18 mouse cellular contexts compared by ENCODE assay signal in the genomic region with DNA sequence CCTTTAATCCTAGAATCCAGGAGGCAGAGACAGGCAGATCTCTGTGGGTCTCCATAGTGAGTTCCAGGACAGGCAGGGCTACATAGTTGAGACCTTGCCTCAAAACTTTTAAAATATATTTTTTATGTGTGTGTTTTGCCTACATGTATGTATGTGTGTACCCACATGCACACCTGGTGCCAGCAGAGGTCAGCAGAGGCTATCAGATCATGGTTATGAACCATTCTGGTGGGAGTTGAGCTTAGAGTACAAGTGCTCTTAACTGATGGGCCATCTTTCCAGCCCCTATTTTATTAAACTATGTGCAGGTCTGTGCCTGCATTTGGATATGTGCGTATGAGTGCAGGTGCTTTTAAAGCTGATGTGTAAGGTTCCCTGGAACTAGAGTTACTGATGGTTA. TPM values are rescaled to one million over a fixed set of nuclear protein-coding genes. Genes with fewer than 3 reads are reported as not detected.
DNase-seq lines count a peak whose midpoint lies in the region; ATAC-seq and TF ChIP-seq lines count a peak whose summit lies in the region.
"Had no signal": no experiment of that assay in that cellular context is flagged by ENCODE, and none has a peak within 500 bp of the region (broad histone marks: within the 10 kb centered on the region; RNA-seq: fewer than 3 reads in every experiment).

No protein-coding gene starts in this region.

- 0 out of 2 replicates have a peak, but pooled peaks have one; percentile 21 for TF ChIP-seq CTCF in forebrain, postnatal 0 days (IDR thresholded peaks at IDR 0.05; ENCODE audit: low read depth)
- TF ChIP-seq CTCF in lung, embryonic 14.5 days (IDR thresholded peaks at IDR 0.05; ENCODE audit: low read depth), result no peak
- peak; percentile 42 for TF ChIP-seq CTCF in bone marrow, adult 2 months (IDR thresholded peaks at IDR 0.05; ENCODE audit: control insufficient read depth, insufficient read depth, low read length)

- H3K27ac ChIP-seq in forebrain, postnatal 0 days (ENCODE audit: low read depth, low read length), result no peak overlapping the region
- no peak overlapping the region for H3K27ac ChIP-seq in forebrain, embryonic 12.5 days
- H3K27ac ChIP-seq in lung, embryonic 14.5 days (ENCODE audit: low read depth), result no peak overlapping the region
- no peak overlapping the region for H3K27ac ChIP-seq in bone marrow, adult 2 months (ENCODE audit: control insufficient read depth, insufficient read depth, low read depth, low read length, poor library complexity)
- H3K27ac ChIP-seq: liver, embryonic 15.5 days had no signal

- H3K9ac ChIP-seq in forebrain, postnatal 0 days, result no peak overlapping the region
- H3K9ac ChIP-seq in forebrain, embryonic 12.5 days, result no peak overlapping the region
- H3K9ac ChIP-seq in lung, embryonic 14.5 days, result no peak overlapping the region
- H3K9ac ChIP-seq: liver, embryonic 15.5 days had no signal

- no peak overlapping the region for H3K4me3 ChIP-seq in forebrain, postnatal 0 days (ENCODE audit: low read depth, low read length)
- H3K4me3 ChIP-seq in forebrain, embryonic 12.5 days (replicated peaks), result no peak overlapping the region
- H3K4me3 ChIP-seq in lung, embryonic 14.5 days (ENCODE audit: low read depth, low read length), result no peak overlapping the region
- no peak overlapping the region for H3K4me3 ChIP-seq in bone marrow, adult 2 months (replicated peaks; ENCODE audit: control insufficient read depth, low read depth, low read length)
- H3K4me3 ChIP-seq: erythroblast, embryonic 14.5 days; liver, embryonic 15.5 days had no signal

- ATAC-seq in forebrain, postnatal 0 days, result no peak
- ATAC-seq in forebrain, embryonic 12.5 days (ENCODE audit: low FRiP score), result no peak
- no peak for ATAC-seq in lung, embryonic 14.5 days (ENCODE audit: insufficient read depth)
- ATAC-seq: inflammation-experienced regulatory T-cells, adult 6 months had no signal

- H3K4me1 ChIP-seq in forebrain, postnatal 0 days (ENCODE audit: insufficient read depth), result no peaks in the 10 kb centered on the region
- H3K4me1 ChIP-seq in forebrain, embryonic 12.5 days, result no peaks in the 10 kb centered on the region
- no peaks in the 10 kb centered on the region for H3K4me1 ChIP-seq in lung, embryonic 14.5 days (ENCODE audit: insufficient read depth)
- H3K4me1 ChIP-seq in bone marrow, adult 2 months (ENCODE audit: control insufficient read depth, insufficient read depth, low read length), result no peaks in the 10 kb centered on the region
- H3K4me1 ChIP-seq: liver, embryonic 15.5 days had no signal

- no peak for TF ChIP-seq POLR2A in bone marrow, adult 2 months (IDR thresholded peaks at IDR 0.05; ENCODE audit: borderline replicate concordance, control insufficient read depth, low read depth, low read length)

- intact Hi-C loops in gastrocnemius, postnatal 36 days (cut with DNase I), result no loop called here

- 95% methylated on average over 1 of the region's 1 CpGs for WGBS in forebrain, postnatal 0 days
- 91% methylated on average over 1 of the region's 1 CpGs for WGBS in forebrain, embryonic 12.5 days
- 91% methylated on average over 1 of the region's 1 CpGs for WGBS in lung, embryonic 14.5 days
- WGBS in bone marrow, adult 2 months, result 90% methylated on average over 1 of the region's 1 CpGs

- no peak overlapping the region for H3K4me2 ChIP-seq in forebrain, postnatal 0 days (ENCODE audit: low read depth)
- H3K4me2 ChIP-seq in forebrain, embryonic 12.5 days, result no peak overlapping the region
- H3K4me2 ChIP-seq in lung, embryonic 14.5 days, result no peak overlapping the region
- H3K4me2 ChIP-seq: liver, embryonic 15.5 days had no signal

- no peaks in the 10 kb centered on the region for H3K27me3 ChIP-seq in forebrain, postnatal 0 days (ENCODE audit: insufficient read depth, low read length)
- H3K27me3 ChIP-seq in forebrain, embryonic 12.5 days, result no peaks in the 10 kb centered on the region
- H3K27me3 ChIP-seq in lung, embryonic 14.5 days (ENCODE audit: insufficient read depth, low read length), result no peaks in the 10 kb centered on the region
- H3K27me3 ChIP-seq: liver, embryonic 15.5 days had no signal

- H3K36me3 ChIP-seq in forebrain, postnatal 0 days (ENCODE audit: insufficient read depth), result peaks cover 90% of the 10 kb centered on the region
- H3K36me3 ChIP-seq in forebrain, embryonic 12.5 days (replicated peaks), result peaks cover 97% of the 10 kb centered on the region
- H3K36me3 ChIP-seq in lung, embryonic 14.5 days (ENCODE audit: insufficient read depth), result peaks cover 97% of the 10 kb centered on the region

- no peak for DNase-seq in forebrain, postnatal 0 days
- DNase-seq in lung, embryonic 14.5 days, result peak; percentile 19
- DNase-seq in lung, postnatal 10 days, result no peak
- peak; percentile 47 for DNase-seq in thymus, postnatal 14 days
- DNase-seq in gastrocnemius, postnatal 36 days, result no peak
- DNase-seq in spleen, postnatal 4 days (ENCODE audit: low spot score in 2 of 2), result no peak
- DNase-seq: left cerebral cortex, postnatal 4 days; right cerebral cortex, postnatal 14 days had no signal

- H3K9me3 ChIP-seq in forebrain, postnatal 0 days (ENCODE audit: low read length), result no peaks in the 10 kb centered on the region
- no peaks in the 10 kb centered on the region for H3K9me3 ChIP-seq in forebrain, embryonic 12.5 days
- no peaks in the 10 kb centered on the region for H3K9me3 ChIP-seq in lung, embryonic 14.5 days (ENCODE audit: low read depth, low read length)
- H3K9me3 ChIP-seq: liver, embryonic 15.5 days had no signal

RNA-seq across cellular contexts. Expression of gene Eif3c, which starts 11.4 kb away (rescaled TPM):
- 113 and 137 TPM in 2 replicates for total RNA-seq in forebrain, postnatal 0 days (2014; rRNA removed)
- polyA plus RNA-seq in forebrain, postnatal 0 days (2015; fragmentation: Nextera tagmentation; extraction: Ambion mirVana), result 200 and 205 TPM in 2 replicates
- polyA plus RNA-seq in forebrain, embryonic 12.5 days (2016; fragmentation: Nextera tagmentation; extraction: Ambion mirVana), result 213 and 225 TPM in 2 replicates
- 169 and 183 TPM in 2 replicates for polyA plus RNA-seq in lung, embryonic 14.5 days (2014; fragmentation: Nextera tagmentation; extraction: Ambion mirVana)
- polyA plus RNA-seq in bone marrow, adult 2 months (2011; ENCODE audit: insufficient read depth, insufficient read length, low replicate concordance, missing spikeins), result 52.3 and 90.2 TPM in 2 replicates
- total RNA-seq in gastrocnemius, postnatal 36 days (2021), result 100 to 1,000 TPM; 129 to 154 TPM

RNA-seq across cellular contexts. Expression of gene Apobr, which starts 29.9 kb away (rescaled TPM):
- 0.08 and 0.33 TPM in 2 replicates for total RNA-seq in forebrain, postnatal 0 days (2014; rRNA removed)
- 0.16 and 0.39 TPM in 2 replicates for polyA plus RNA-seq in forebrain, postnatal 0 days (2015; fragmentation: Nextera tagmentation; extraction: Ambion mirVana)
- 0.31 and 0.52 TPM in 2 replicates for polyA plus RNA-seq in forebrain, embryonic 12.5 days (2016; fragmentation: Nextera tagmentation; extraction: Ambion mirVana)
- polyA plus RNA-seq in lung, embryonic 14.5 days (2014; fragmentation: Nextera tagmentation; extraction: Ambion mirVana), result 0.32 and 0.54 TPM in 2 replicates
- 21.2 and 45.7 TPM in 2 replicates for polyA plus RNA-seq in bone marrow, adult 2 months (2011; ENCODE audit: insufficient read depth, insufficient read length, low replicate concordance, missing spikeins)
- under 1 TPM; 0.44 to 0.46 TPM for total RNA-seq in gastrocnemius, postnatal 36 days (2021)

RNA-seq across cellular contexts. Expression of gene Cln3, which starts 30.8 kb away (rescaled TPM):
- 26.9 and 29.0 TPM in 2 replicates for total RNA-seq in forebrain, postnatal 0 days (2014; rRNA removed)
- polyA plus RNA-seq in forebrain, postnatal 0 days (2015; fragmentation: Nextera tagmentation; extraction: Ambion mirVana), result 22.1 and 23.8 TPM in 2 replicates
- polyA plus RNA-seq in forebrain, embryonic 12.5 days (2016; fragmentation: Nextera tagmentation; extraction: Ambion mirVana), result 27.5 and 32.7 TPM in 2 replicates
- 24.1 and 27.3 TPM in 2 replicates for polyA plus RNA-seq in lung, embryonic 14.5 days (2014; fragmentation: Nextera tagmentation; extraction: Ambion mirVana)
- 98.2 and 269 TPM in 2 replicates for polyA plus RNA-seq in bone marrow, adult 2 months (2011; ENCODE audit: insufficient read depth, insufficient read length, low replicate concordance, missing spikeins)
- total RNA-seq in gastrocnemius, postnatal 36 days (2021), result 10 to 100 TPM; 10.7 to 11.0 TPM

RNA-seq across cellular contexts. Expression of gene Il27, which starts 39.9 kb away (rescaled TPM):
- not detected in 2 replicates for total RNA-seq in forebrain, postnatal 0 days (2014; rRNA removed)
- polyA plus RNA-seq in forebrain, postnatal 0 days (2015; fragmentation: Nextera tagmentation; extraction: Ambion mirVana), result not detected in 2 replicates
- polyA plus RNA-seq in forebrain, embryonic 12.5 days (2016; fragmentation: Nextera tagmentation; extraction: Ambion mirVana), result not detected in 2 replicates
- polyA plus RNA-seq in lung, embryonic 14.5 days (2014; fragmentation: Nextera tagmentation; extraction: Ambion mirVana), result not detected in 2 replicates
- polyA plus RNA-seq in bone marrow, adult 2 months (2011; ENCODE audit: insufficient read depth, insufficient read length, low replicate concordance, missing spikeins), result 1.9 and 6.0 TPM in 2 replicates
- total RNA-seq in gastrocnemius, postnatal 36 days (2021), result not detected
- total RNA-seq: heart, adult 8-10 months; heart, postnatal 25 days; layer of hippocampus, postnatal 14 days; left cerebral cortex, postnatal 4 days; megakaryocyte-erythroid progenitor cell, adult 5-6 weeks had no signal
- polyA plus RNA-seq: C2C12; erythroblast, embryonic 14.5 days; inflammation-experienced regulatory T-cells, adult 6 months had no signal

RNA-seq across cellular contexts. Expression of gene Atxn2l, which starts 51.6 kb away (rescaled TPM):
- 60.5 and 89.0 TPM in 2 replicates for total RNA-seq in forebrain, postnatal 0 days (2014; rRNA removed)
- 39.5 and 56.8 TPM in 2 replicates for polyA plus RNA-seq in forebrain, postnatal 0 days (2015; fragmentation: Nextera tagmentation; extraction: Ambion mirVana)
- 76.6 and 92.6 TPM in 2 replicates for polyA plus RNA-seq in forebrain, embryonic 12.5 days (2016; fragmentation: Nextera tagmentation; extraction: Ambion mirVana)
- polyA plus RNA-seq in lung, embryonic 14.5 days (2014; fragmentation: Nextera tagmentation; extraction: Ambion mirVana), result 57.0 and 61.9 TPM in 2 replicates
- 78.5 and 156 TPM in 2 replicates for polyA plus RNA-seq in bone marrow, adult 2 months (2011; ENCODE audit: insufficient read depth, insufficient read length, low replicate concordance, missing spikeins)
- total RNA-seq in gastrocnemius, postnatal 36 days (2021), result 10 to 100 TPM; 25.8 to 29.9 TPM

Comparison
In these comparisons a context has a peak if more than half of its experiments do, and no peak if none do; other contexts are left out.
1. DNase-seq: peak in lung, embryonic 14.5 days (single experiment) and thymus, postnatal 14 days (single experiment); none in forebrain, postnatal 0 days (single experiment), lung, postnatal 10 days (single experiment), gastrocnemius, postnatal 36 days (0 of 2) and spleen, postnatal 4 days (0 of 2).
2. RNA of gene Apobr, which starts 29.9 kb away (polyA plus RNA-seq): 21.2 to 45.7 TPM in bone marrow, adult 2 months; 0.32 to 0.54 TPM in lung, embryonic 14.5 days, 0.31 to 0.52 TPM in forebrain, embryonic 12.5 days and 0.16 to 0.39 TPM in forebrain, postnatal 0 days; every median in the first group is over 10 times any median in the second.